Mouse (Mus musculus): Measurements from ENCODE around the gene Hist1h4d.

DNA sequence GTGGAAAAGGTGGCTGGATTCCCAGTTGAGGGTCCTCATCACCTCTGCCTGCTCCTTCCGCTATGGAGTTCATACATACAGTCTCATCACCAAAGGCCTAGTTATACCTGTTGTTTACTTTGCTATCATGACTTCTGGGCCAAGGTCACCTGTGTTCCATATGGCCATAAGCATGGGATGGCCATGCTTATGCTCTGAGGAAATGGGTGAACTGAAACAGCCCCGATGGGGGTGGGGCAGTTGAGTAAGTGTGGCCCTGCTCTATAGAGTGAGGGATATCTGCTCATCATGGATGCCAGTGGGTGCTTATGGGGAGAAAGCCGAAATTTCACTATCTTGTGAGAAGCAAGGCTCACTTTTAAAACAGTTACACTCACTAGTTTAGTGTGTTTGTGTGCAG is 23.7 kb downstream of the Hist1h4d start:
- TF ChIP-seq POLR2A (IDR thresholded peaks at IDR 0.05; ENCODE audit: insufficient read depth, low read depth, low read length) (no peak), CTCF (IDR thresholded peaks at IDR 0.05; ENCODE audit: insufficient read depth, low read depth, low read length) (no peak)

Data from olfactory bulb, adult 2 months (tissue).